Mouse (Mus musculus): ENCODE measurements around the gene Tnks2.

- TF ChIP-seq EP300 (IDR thresholded peaks at IDR 0.05) (no peak), CTCF (IDR thresholded peaks at IDR 0.05) (no peak)
Measured at GRCm38 (mm10) chr19:36812011-36812410, 22.0 kb upstream of the Tnks2 start.
